ENCODE assay signal across 8 mouse cellular contexts in the genomic region with DNA sequence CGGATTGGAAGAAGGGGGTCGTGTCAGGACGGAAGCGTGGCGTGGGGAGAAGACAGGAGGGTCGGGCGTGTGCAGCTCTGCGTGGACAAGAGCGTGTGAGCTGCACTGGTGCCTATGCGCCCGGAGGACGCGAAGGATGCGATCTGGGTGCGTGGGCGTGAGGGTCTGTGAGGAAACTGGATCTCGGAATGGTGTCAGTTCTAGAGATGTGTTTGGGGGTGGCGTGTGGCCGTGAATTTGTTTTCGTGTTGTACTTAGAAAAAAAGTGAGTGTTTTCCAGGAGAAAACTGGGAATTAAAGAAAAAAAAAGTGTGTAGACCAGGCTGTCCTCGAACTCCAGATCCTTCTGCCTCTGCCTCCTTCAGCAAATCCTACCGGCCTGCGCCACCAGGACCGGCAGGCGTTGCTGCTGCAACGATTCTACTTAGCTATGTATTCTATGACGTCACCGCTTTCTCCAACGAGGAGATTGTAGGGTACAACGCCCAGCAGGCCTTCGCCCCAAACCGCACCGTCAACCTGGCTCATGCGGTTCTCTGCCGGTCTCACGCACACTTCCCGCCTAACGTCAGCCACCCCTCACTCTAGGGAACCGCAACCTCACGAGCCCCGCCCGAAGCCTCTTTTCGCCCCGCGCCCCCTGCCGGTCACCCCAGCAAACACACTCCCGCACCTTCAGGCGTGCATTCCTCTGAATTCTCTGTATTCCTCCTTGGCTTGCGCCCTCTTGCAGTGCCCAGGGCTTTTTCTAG. TPM values are rescaled to one million over a fixed set of nuclear protein-coding genes. Genes with fewer than 3 reads are reported as not detected.
DNase-seq lines count a peak whose midpoint lies in the region; ATAC-seq and TF ChIP-seq lines count a peak whose summit lies in the region.
"Not testable (repeated sequence)": the region's sequence is repeated elsewhere in the genome, so short reads cannot be mapped to it uniquely, and the experiment has no call there.

No protein-coding gene starts in this region.

- H3K9ac ChIP-seq in hindbrain, postnatal 0 days (replicated peaks; ENCODE audit: low read length), result peak overlapping the region; percentile 61

- H3K4me3 ChIP-seq in gastrocnemius, adult 2 months, result peak overlapping the region; percentile 88
- H3K4me3 ChIP-seq in hindbrain, postnatal 0 days (ENCODE audit: low read length), result peak overlapping the region; percentile 60

- not testable (repeated sequence) for H3K4me1 ChIP-seq in hindbrain, postnatal 0 days (ENCODE audit: insufficient read depth, low read length)

- H3K4me2 ChIP-seq in hindbrain, postnatal 0 days (ENCODE audit: low read depth, low read length), result peak overlapping the region; percentile 59

- peak; percentile 75 for TF ChIP-seq CTCF in gastrocnemius, adult 2 months (IDR thresholded peaks at IDR 0.05)
- TF ChIP-seq CTCF in hindbrain, postnatal 0 days (IDR thresholded peaks at IDR 0.05; ENCODE audit: low read depth), result peak; percentile 85

- ATAC-seq in common myeloid progenitor, adult 5-6 weeks (replicated peaks; ENCODE audit: low read depth, poor library complexity, severe bottlenecking), result peak; percentile 59
- peak; percentile 83 for ATAC-seq in hindbrain, postnatal 0 days

- H3K9me3 ChIP-seq in hindbrain, postnatal 0 days (ENCODE audit: low read length), result not testable (repeated sequence)

- H3K36me3 ChIP-seq in hindbrain, postnatal 0 days (ENCODE audit: insufficient read depth, low read length), result not testable (repeated sequence)

- intact Hi-C loops in gastrocnemius, adult 2 months (cut with DNase I), result not testable (repeated sequence)

- DNase-seq in WW6 (ENCODE audit: low read depth, low spot score), result peak; percentile 81
- DNase-seq in gastrocnemius, adult 2 months, result peak; percentile 76
- DNase-seq in hindbrain, postnatal 0 days (ENCODE audit: low spot score), result peak; percentile 93
- DNase-seq in left cerebral cortex, adult 18-20 months (ENCODE audit: low spot score in 2 of 2), result peak; percentile 85 to 89
- DNase-seq in lung, postnatal 4 days, result peak; percentile 87 to 90
- peak; percentile 95 for DNase-seq in retina, postnatal 1 day
- DNase-seq in thymus, postnatal 4 days, result peak; percentile 78

- H3K27ac ChIP-seq in gastrocnemius, adult 2 months, result peak overlapping the region; percentile 92
- peak overlapping the region; percentile 92 for H3K27ac ChIP-seq in hindbrain, postnatal 0 days

- not testable (repeated sequence) for H3K27me3 ChIP-seq in hindbrain, postnatal 0 days (ENCODE audit: insufficient read depth, low read length)

- WGBS in hindbrain, postnatal 0 days, result under 1% methylated on average over 49 of the region's 49 CpGs

RNA-seq across cellular contexts. Expression of a gene that starts 10.3 kb away (rescaled TPM):
- total RNA-seq in common myeloid progenitor, adult 5-6 weeks (2017), result 0.44 and 0.59 TPM in 2 replicates
- not detected for total RNA-seq in gastrocnemius, adult 2 months (2021)
- 0.10 TPM in 1 of 2 replicates, not detected in the other for total RNA-seq in hindbrain, postnatal 0 days (2014; rRNA removed)
- polyA plus RNA-seq in hindbrain, postnatal 0 days (2015; fragmentation: Nextera tagmentation; extraction: Ambion mirVana), result 0.13 and 0.14 TPM in 2 replicates
- not detected for total RNA-seq in left cerebral cortex, adult 18-20 months (2021)

RNA-seq across cellular contexts. Expression of a gene that starts 26.8 kb away (rescaled TPM):
- 1.5 and 2.0 TPM in 2 replicates for total RNA-seq in common myeloid progenitor, adult 5-6 weeks (2017)
- not detected for total RNA-seq in gastrocnemius, adult 2 months (2021)
- total RNA-seq in hindbrain, postnatal 0 days (2014; rRNA removed), result not detected in 2 replicates
- polyA plus RNA-seq in hindbrain, postnatal 0 days (2015; fragmentation: Nextera tagmentation; extraction: Ambion mirVana), result not detected in 2 replicates
- not detected for total RNA-seq in left cerebral cortex, adult 18-20 months (2021)

RNA-seq across cellular contexts. Expression of a gene that starts 26.8 kb away (rescaled TPM):
- total RNA-seq in common myeloid progenitor, adult 5-6 weeks (2017), result not detected in 2 replicates
- total RNA-seq in gastrocnemius, adult 2 months (2021), result not detected
- total RNA-seq in hindbrain, postnatal 0 days (2014; rRNA removed), result not detected in 2 replicates
- polyA plus RNA-seq in hindbrain, postnatal 0 days (2015; fragmentation: Nextera tagmentation; extraction: Ambion mirVana), result not detected in 2 replicates
- total RNA-seq in left cerebral cortex, adult 18-20 months (2021), result not detected

Comparison
In these comparisons a context has a peak if more than half of its experiments do, and no peak if none do; other contexts are left out.
1. Peak in every context shown above with its lines: DNase-seq, ATAC-seq, H3K4me3 ChIP-seq and H3K27ac ChIP-seq.